15 mouse cellular contexts compared by ENCODE assay signal in the genomic region with DNA sequence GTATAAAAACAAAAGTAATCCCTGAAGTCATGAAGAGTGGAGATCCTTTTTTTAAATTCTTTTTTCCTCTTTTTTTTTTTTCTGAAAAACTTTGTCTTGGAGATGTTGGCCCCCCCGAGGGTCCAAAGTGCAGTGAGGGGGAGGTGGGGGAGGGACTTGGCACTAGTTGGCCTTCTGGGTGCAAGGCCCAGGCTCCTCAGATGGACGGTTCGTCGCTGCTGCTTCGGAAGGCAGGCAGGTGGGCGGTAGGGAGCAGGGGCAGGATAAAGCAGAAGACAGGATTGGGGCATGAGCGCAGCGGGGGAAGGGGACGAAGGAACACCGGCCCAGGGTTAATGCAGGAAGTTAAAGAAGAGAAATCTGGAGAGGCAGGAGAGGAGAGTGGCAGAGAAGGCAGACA. TPM values are rescaled to one million over a fixed set of nuclear protein-coding genes. Genes with fewer than 3 reads are reported as not detected.
A peak's percentile ranks its signal among the peaks of the same experiment; 100 is the strongest.
DNase-seq lines count a peak whose midpoint lies in the region; ATAC-seq lines count a peak whose summit lies in the region.
"Had no signal": no experiment of that assay in that cellular context is flagged by ENCODE, and none has a peak within 500 bp of the region (broad histone marks: within the 10 kb centered on the region; RNA-seq: fewer than 3 reads in every experiment).

No protein-coding gene starts in this region.

- 12% methylated on average over 10 of the region's 10 CpGs for WGBS in heart, embryonic 12.5 days
- WGBS in neural tube, embryonic 12.5 days, result 28% methylated on average over 10 of the region's 10 CpGs
- WGBS in neural tube, embryonic 15.5 days, result 22% methylated on average over 10 of the region's 10 CpGs
- WGBS in kidney, embryonic 16.5 days, result 15% methylated on average over 10 of the region's 10 CpGs
- WGBS in stomach, embryonic 16.5 days, result 15% methylated on average over 10 of the region's 10 CpGs

- H3K4me3 ChIP-seq in heart, embryonic 12.5 days, result no peak overlapping the region
- no peak overlapping the region for H3K4me3 ChIP-seq in neural tube, embryonic 12.5 days
- no peak overlapping the region for H3K4me3 ChIP-seq in neural tube, embryonic 15.5 days (replicated peaks)
- H3K4me3 ChIP-seq in kidney, embryonic 16.5 days (ENCODE audit: low read length), result no peak overlapping the region; the same call in 1 of the 2 replicates
- H3K4me3 ChIP-seq in stomach, embryonic 16.5 days (replicated peaks; ENCODE audit: low read length), result no peak overlapping the region
- H3K4me3 ChIP-seq: hindbrain, embryonic 15.5 days had no signal

- peak overlapping the region; percentile 22; the same call in 1 of the 2 replicates for H3K9ac ChIP-seq in heart, embryonic 12.5 days
- H3K9ac ChIP-seq in neural tube, embryonic 12.5 days, result peak overlapping the region; percentile 29; the same call in 1 of the 2 replicates
- no peak overlapping the region for H3K9ac ChIP-seq in neural tube, embryonic 15.5 days (replicated peaks)
- no peak overlapping the region for H3K9ac ChIP-seq in kidney, embryonic 16.5 days (replicated peaks; ENCODE audit: low read length)
- H3K9ac ChIP-seq in stomach, embryonic 16.5 days (ENCODE audit: low read length), result peak overlapping the region; percentile 45; the same call in 1 of the 2 replicates
- H3K9ac ChIP-seq: forebrain, postnatal 0 days; hindbrain, embryonic 15.5 days had no signal

- peaks cover 4% of the 10 kb centered on the region for H3K36me3 ChIP-seq in heart, embryonic 12.5 days
- peaks cover 62% of the 10 kb centered on the region for H3K36me3 ChIP-seq in neural tube, embryonic 12.5 days
- H3K36me3 ChIP-seq in neural tube, embryonic 15.5 days, result peaks cover 59% of the 10 kb centered on the region
- peaks cover 11% of the 10 kb centered on the region; the same call in 1 of the 2 replicates for H3K36me3 ChIP-seq in kidney, embryonic 16.5 days (ENCODE audit: insufficient read depth, low read length)
- H3K36me3 ChIP-seq in stomach, embryonic 16.5 days (ENCODE audit: control insufficient read depth, insufficient read depth, low read length), result 0 out of 2 replicates have a peak, but pooled peaks cover 4% of the 10 kb centered on the region

- intact Hi-C loops in heart, postnatal 25 days (cut with DNase I), result no loop called here

- H3K4me1 ChIP-seq in heart, embryonic 12.5 days (replicated peaks), result peaks cover 28% of the 10 kb centered on the region
- H3K4me1 ChIP-seq in neural tube, embryonic 12.5 days, result peaks cover 8% of the 10 kb centered on the region; the same call in 1 of the 2 replicates
- H3K4me1 ChIP-seq in neural tube, embryonic 15.5 days, result peaks cover 8% of the 10 kb centered on the region
- peaks cover 26% of the 10 kb centered on the region for H3K4me1 ChIP-seq in kidney, embryonic 16.5 days (ENCODE audit: insufficient read depth, low read length)
- H3K4me1 ChIP-seq in stomach, embryonic 16.5 days (ENCODE audit: control insufficient read depth, insufficient read depth, low read length), result peaks cover 18% of the 10 kb centered on the region

- DNase-seq in heart, postnatal 25 days (ENCODE audit: low spot score), result no peak
- DNase-seq in thymus, postnatal 10 days (ENCODE audit: low spot score in 2 of 2), result no peak
- no peak for DNase-seq in thymus, postnatal 14 days
- DNase-seq: cerebellum, adult 11 months; forebrain, postnatal 0 days; thymus, postnatal 36 days had no signal

- H3K9me3 ChIP-seq in heart, embryonic 12.5 days (replicated peaks), result no peaks in the 10 kb centered on the region
- no peaks in the 10 kb centered on the region for H3K9me3 ChIP-seq in neural tube, embryonic 12.5 days
- H3K9me3 ChIP-seq in neural tube, embryonic 15.5 days (replicated peaks), result no peaks in the 10 kb centered on the region
- H3K9me3 ChIP-seq in kidney, embryonic 16.5 days (ENCODE audit: low read length), result no peaks in the 10 kb centered on the region
- H3K9me3 ChIP-seq in stomach, embryonic 16.5 days (replicated peaks; ENCODE audit: control insufficient read depth, low read length), result no peaks in the 10 kb centered on the region
- H3K9me3 ChIP-seq: hindbrain, embryonic 15.5 days had no signal

- peaks cover 24% of the 10 kb centered on the region for H3K27me3 ChIP-seq in heart, embryonic 12.5 days (replicated peaks)
- no peaks in the 10 kb centered on the region for H3K27me3 ChIP-seq in neural tube, embryonic 12.5 days (replicated peaks)
- H3K27me3 ChIP-seq in neural tube, embryonic 15.5 days (replicated peaks), result no peaks in the 10 kb centered on the region
- H3K27me3 ChIP-seq in kidney, embryonic 16.5 days (ENCODE audit: insufficient read depth, low read length), result no peaks in the 10 kb centered on the region
- no peaks in the 10 kb centered on the region for H3K27me3 ChIP-seq in stomach, embryonic 16.5 days (ENCODE audit: control insufficient read depth, insufficient read depth, low read length)
- H3K27me3 ChIP-seq: hindbrain, embryonic 15.5 days had no signal

- no peak for ATAC-seq in heart, embryonic 12.5 days (ENCODE audit: insufficient number of reproducible peaks, low FRiP score)
- no peak for ATAC-seq in neural tube, embryonic 12.5 days (ENCODE audit: low FRiP score, low read depth)
- ATAC-seq in neural tube, embryonic 15.5 days (ENCODE audit: low FRiP score), result no peak
- no peak for ATAC-seq in kidney, embryonic 16.5 days (ENCODE audit: low FRiP score, low TSS enrichment)
- no peak for ATAC-seq in stomach, embryonic 16.5 days (ENCODE audit: insufficient read depth, low FRiP score)
- ATAC-seq: forebrain, postnatal 0 days had no signal

- peak overlapping the region; percentile 23 for H3K4me2 ChIP-seq in heart, embryonic 12.5 days
- no peak overlapping the region for H3K4me2 ChIP-seq in neural tube, embryonic 12.5 days (replicated peaks)
- no peak overlapping the region for H3K4me2 ChIP-seq in neural tube, embryonic 15.5 days
- H3K4me2 ChIP-seq in kidney, embryonic 16.5 days (replicated peaks; ENCODE audit: low read depth, low read length), result peak overlapping the region; percentile 36
- H3K4me2 ChIP-seq in stomach, embryonic 16.5 days (ENCODE audit: low read depth, low read length), result peak overlapping the region; percentile 33; the same call in 1 of the 2 replicates
- H3K4me2 ChIP-seq: hindbrain, embryonic 15.5 days had no signal

- H3K27ac ChIP-seq in heart, embryonic 12.5 days (ENCODE audit: poor library complexity, severe bottlenecking), result no peak overlapping the region
- no peak overlapping the region for H3K27ac ChIP-seq in neural tube, embryonic 12.5 days
- H3K27ac ChIP-seq in neural tube, embryonic 15.5 days (replicated peaks), result no peak overlapping the region
- peak overlapping the region; percentile 73 for H3K27ac ChIP-seq in kidney, embryonic 16.5 days (ENCODE audit: low read length)
- H3K27ac ChIP-seq in stomach, embryonic 16.5 days (ENCODE audit: low read length), result no peak overlapping the region
- H3K27ac ChIP-seq: hindbrain, embryonic 15.5 days had no signal

RNA-seq across cellular contexts. Expression of gene Psrc1, which starts 8.7 kb away (rescaled TPM):
- polyA plus RNA-seq in heart, embryonic 12.5 days (2016; fragmentation: Nextera tagmentation; extraction: Ambion mirVana), result 26.4 and 27.3 TPM in 2 replicates
- total RNA-seq in heart, postnatal 25 days (2021), result under 1 TPM; 0.16 to 0.45 TPM
- polyA plus RNA-seq in neural tube, embryonic 12.5 days (2016; fragmentation: Nextera tagmentation; extraction: Ambion mirVana), result 35.7 and 37.1 TPM in 2 replicates
- 5.5 and 12.4 TPM in 2 replicates for polyA plus RNA-seq in neural tube, embryonic 15.5 days (2015; fragmentation: Nextera tagmentation; extraction: Ambion mirVana)
- polyA plus RNA-seq in kidney, embryonic 16.5 days (2015; fragmentation: Nextera tagmentation; extraction: Ambion mirVana), result 47.6 and 48.8 TPM in 2 replicates
- polyA plus RNA-seq in stomach, embryonic 16.5 days (2015; fragmentation: Nextera tagmentation; extraction: Ambion mirVana), result 35.6 and 36.7 TPM in 2 replicates

RNA-seq across cellular contexts. Expression of gene Celsr2, which starts 23.1 kb away (rescaled TPM):
- polyA plus RNA-seq in heart, embryonic 12.5 days (2016; fragmentation: Nextera tagmentation; extraction: Ambion mirVana), result 2.3 and 3.6 TPM in 2 replicates
- total RNA-seq in heart, postnatal 25 days (2021), result 1 to 10 TPM; 4.2 to 5.3 TPM
- 71.4 and 71.5 TPM in 2 replicates for polyA plus RNA-seq in neural tube, embryonic 12.5 days (2016; fragmentation: Nextera tagmentation; extraction: Ambion mirVana)
- 34.4 and 35.0 TPM in 2 replicates for polyA plus RNA-seq in neural tube, embryonic 15.5 days (2015; fragmentation: Nextera tagmentation; extraction: Ambion mirVana)
- polyA plus RNA-seq in kidney, embryonic 16.5 days (2015; fragmentation: Nextera tagmentation; extraction: Ambion mirVana), result 21.7 and 22.1 TPM in 2 replicates
- 14.4 and 17.4 TPM in 2 replicates for polyA plus RNA-seq in stomach, embryonic 16.5 days (2015; fragmentation: Nextera tagmentation; extraction: Ambion mirVana)
- total RNA-seq: CH12.LX had no signal

RNA-seq across cellular contexts. Expression of gene Mybphl, which starts 27.6 kb away (rescaled TPM):
- polyA plus RNA-seq in heart, embryonic 12.5 days (2016; fragmentation: Nextera tagmentation; extraction: Ambion mirVana), result 35.1 and 39.8 TPM in 2 replicates
- 10 to 100 TPM; 58.9 to 60.3 TPM for total RNA-seq in heart, postnatal 25 days (2021)
- polyA plus RNA-seq in neural tube, embryonic 12.5 days (2016; fragmentation: Nextera tagmentation; extraction: Ambion mirVana), result 0.25 and 0.26 TPM in 2 replicates
- polyA plus RNA-seq in neural tube, embryonic 15.5 days (2015; fragmentation: Nextera tagmentation; extraction: Ambion mirVana), result 0.15 and 0.19 TPM in 2 replicates
- polyA plus RNA-seq in kidney, embryonic 16.5 days (2015; fragmentation: Nextera tagmentation; extraction: Ambion mirVana), result 0.14 TPM in 1 of 2 replicates, not detected in the other
- polyA plus RNA-seq in stomach, embryonic 16.5 days (2015; fragmentation: Nextera tagmentation; extraction: Ambion mirVana), result not detected in 2 replicates
- total RNA-seq: CH12.LX; forebrain, postnatal 0 days; monocyte, adult 5-6 weeks had no signal
- polyA plus RNA-seq: forebrain, postnatal 0 days; limb, embryonic 14.5 days had no signal

RNA-seq across cellular contexts. Expression of gene Sars, which starts 52.7 kb away (rescaled TPM):
- polyA plus RNA-seq in heart, embryonic 12.5 days (2016; fragmentation: Nextera tagmentation; extraction: Ambion mirVana), result 95.8 and 98.1 TPM in 2 replicates
- 10 to 100 TPM; 80.8 to 81.5 TPM for total RNA-seq in heart, postnatal 25 days (2021)
- polyA plus RNA-seq in neural tube, embryonic 12.5 days (2016; fragmentation: Nextera tagmentation; extraction: Ambion mirVana), result 212 and 213 TPM in 2 replicates
- 206 and 219 TPM in 2 replicates for polyA plus RNA-seq in neural tube, embryonic 15.5 days (2015; fragmentation: Nextera tagmentation; extraction: Ambion mirVana)
- polyA plus RNA-seq in kidney, embryonic 16.5 days (2015; fragmentation: Nextera tagmentation; extraction: Ambion mirVana), result 134 and 142 TPM in 2 replicates
- 144 and 146 TPM in 2 replicates for polyA plus RNA-seq in stomach, embryonic 16.5 days (2015; fragmentation: Nextera tagmentation; extraction: Ambion mirVana)

Comparison
In these comparisons a context has a peak if more than half of its experiments do, and no peak if none do; other contexts are left out.
1. H3K9ac ChIP-seq: peak in heart, embryonic 12.5 days (single experiment), neural tube, embryonic 12.5 days (single experiment) and stomach, embryonic 16.5 days (single experiment); none in neural tube, embryonic 15.5 days (single experiment) and kidney, embryonic 16.5 days (single experiment).
2. H3K4me2 ChIP-seq: peak in heart, embryonic 12.5 days (single experiment), kidney, embryonic 16.5 days (single experiment) and stomach, embryonic 16.5 days (single experiment); none in neural tube, embryonic 12.5 days (single experiment) and neural tube, embryonic 15.5 days (single experiment).
3. RNA of gene Mybphl, which starts 27.6 kb away (polyA plus RNA-seq): 35.1 to 39.8 TPM in heart, embryonic 12.5 days; 0.25 to 0.26 TPM in neural tube, embryonic 12.5 days, 0.15 to 0.19 TPM in neural tube, embryonic 15.5 days, not detected in stomach, embryonic 16.5 days and 0.14 TPM in kidney, embryonic 16.5 days; every median in the first group is over 10 times any median in the second.